Mouse (Mus musculus): ENCODE results near the gene Cyp2f2.

GRCm38 (mm10) chr7:27130521-27131370 is 11.0 kb downstream of the Cyp2f2 start:
- TF ChIP-seq POLR2A (IDR thresholded peaks at IDR 0.05; ENCODE audit: borderline replicate concordance, low read depth, low read length) = no peak
- no peak for TF ChIP-seq CTCF (IDR thresholded peaks at IDR 0.05; ENCODE audit: low read depth, low read length)

All from bone marrow macrophage, adult 2 months (primary cell).